Mouse (Mus musculus): Measurements from ENCODE around the gene Gprc6a. TPM values are rescaled to one million over a fixed set of nuclear protein-coding genes. Genes with fewer than 3 reads are reported as not detected.

The Gprc6a gene
- polyA plus RNA-seq, 1 experiment: not detected

- Histone ChIP-seq H3K4me3 (ENCODE audit: extremely low read depth, insufficient read depth, insufficient read length) (no peak overlapping the region), H3K27ac (ENCODE audit: insufficient read depth, low read length) (no peak overlapping the region), H3K4me1 (ENCODE audit: control insufficient read depth, insufficient read depth, insufficient read length) (no peaks in the 10 kb centered on the region), H3K36me3 (ENCODE audit: control insufficient read depth, insufficient read depth, low read length) (no peaks in the 10 kb centered on the region), H3K27me3 (ENCODE audit: control insufficient read depth, insufficient read depth, low read length) (no peaks in the 10 kb centered on the region)
- TF ChIP-seq POLR2A (IDR thresholded peaks at IDR 0.05; ENCODE audit: low read depth, low read length) (no peak), CTCF (IDR thresholded peaks at IDR 0.05; ENCODE audit: extremely low read depth, insufficient read depth, insufficient read length, insufficient replicate concordance) (no peak)
- no peak for DNase-seq (ENCODE audit: low read depth in 1 of 2, low spot score in 2 of 2)
Observed at GRCm38 (mm10) chr10:51584919-51585318, 46.3 kb downstream of the Gprc6a start.

- no peaks in the 10 kb centered on the region for H3K36me3 ChIP-seq (ENCODE audit: control insufficient read depth, insufficient read depth, low read length)
- H3K4me3 ChIP-seq (ENCODE audit: extremely low read depth, insufficient read depth, insufficient read length): no peak overlapping the region
- H3K4me1 ChIP-seq (ENCODE audit: control insufficient read depth, insufficient read depth, insufficient read length): no peaks in the 10 kb centered on the region
- no peak overlapping the region for H3K27ac ChIP-seq (ENCODE audit: insufficient read depth, low read length)
- no peak for TF ChIP-seq POLR2A (IDR thresholded peaks at IDR 0.05; ENCODE audit: low read depth, low read length)
- TF ChIP-seq CTCF (IDR thresholded peaks at IDR 0.05; ENCODE audit: extremely low read depth, insufficient read depth, insufficient read length, insufficient replicate concordance): no peak
- H3K27me3 ChIP-seq (ENCODE audit: control insufficient read depth, insufficient read depth, low read length): no peaks in the 10 kb centered on the region
- 11% methylated on average over 1 of the region's 1 CpGs for WGBS
- DNase-seq (ENCODE audit: low read depth in 1 of 2, low spot score in 2 of 2): no peak
Observed at GRCm38 (mm10) chr10:51584378-51584777, 46.9 kb downstream of the Gprc6a start.

DNA sequence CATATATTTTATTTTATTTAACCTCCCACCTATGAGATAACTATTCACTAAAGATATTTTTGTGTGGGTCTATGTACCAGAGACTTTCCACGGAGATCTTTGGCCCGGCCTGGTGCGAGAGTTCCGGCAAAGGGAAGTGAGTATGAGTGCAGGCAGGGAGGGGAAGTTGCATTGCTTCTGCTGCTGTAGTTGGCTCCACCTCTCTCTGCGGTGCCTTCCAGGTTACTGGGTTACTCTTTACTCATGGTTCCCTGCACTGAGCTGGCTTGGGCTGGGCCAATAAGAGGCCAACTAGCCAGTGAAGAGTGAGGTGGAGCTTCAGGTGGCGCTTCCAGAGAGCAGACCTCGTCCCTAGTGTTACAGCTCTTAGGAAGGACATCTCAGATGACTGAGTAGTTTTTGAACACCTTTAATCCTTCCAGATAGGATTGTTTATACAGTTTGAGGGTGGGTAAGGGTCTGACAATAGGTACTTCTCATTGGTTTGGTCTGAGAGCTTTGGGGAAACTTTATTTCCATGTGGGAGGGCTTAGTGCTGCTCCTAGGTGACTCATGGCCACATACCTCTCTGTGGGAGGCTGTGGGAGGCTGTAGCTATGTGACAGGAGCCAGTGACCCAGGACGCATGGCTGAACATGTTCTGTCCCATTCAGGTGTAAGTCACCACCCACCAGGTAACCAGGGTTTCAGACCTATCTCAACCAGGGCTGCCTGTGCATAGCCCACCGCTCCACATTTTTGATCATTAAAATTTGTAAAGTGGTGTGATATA lies 59.9 kb downstream of the Gprc6a start:
- H3K27ac ChIP-seq (ENCODE audit: insufficient read depth, low read length): no peak overlapping the region
- TF ChIP-seq POLR2A (IDR thresholded peaks at IDR 0.05; ENCODE audit: low read depth, low read length) (no peak), CTCF (IDR thresholded peaks at IDR 0.05; ENCODE audit: extremely low read depth, insufficient read depth, insufficient read length, insufficient replicate concordance) (no peak)
- no peaks in the 10 kb centered on the region for H3K4me1 ChIP-seq (ENCODE audit: control insufficient read depth, insufficient read depth, insufficient read length)
- H3K4me3 ChIP-seq (ENCODE audit: extremely low read depth, insufficient read depth, insufficient read length): no peak overlapping the region
- no peak for DNase-seq (ENCODE audit: low read depth in 1 of 2, low spot score in 2 of 2)
- H3K36me3 ChIP-seq (ENCODE audit: control insufficient read depth, insufficient read depth, low read length): no peaks in the 10 kb centered on the region
- WGBS: 40% methylated on average over 9 of the region's 9 CpGs
- no peaks in the 10 kb centered on the region for H3K27me3 ChIP-seq (ENCODE audit: control insufficient read depth, insufficient read depth, low read length)

Other genes with a start within 250 kb of the Gprc6a start
- 8.4 and 8.7 TPM in 2 replicates for gene Gm49339, start 150.8 kb downstream of the Gprc6a start, polyA plus RNA-seq (2012; rRNA removed)
- gene Lilr4b, start 150.8 kb downstream of the Gprc6a start, polyA plus RNA-seq (2012; rRNA removed): 3.8 and 4.1 TPM in 2 replicates
- gene Lilrb4a, start 140.5 kb downstream of the Gprc6a start, polyA plus RNA-seq (2012; rRNA removed): 4.1 and 4.8 TPM in 2 replicates
- gene Fam162b, start 40.9 kb downstream of the Gprc6a start, polyA plus RNA-seq (2012; rRNA removed): not detected in 2 replicates
- not detected in 2 replicates for gene Rfx6, start 46.3 kb upstream of the Gprc6a start, polyA plus RNA-seq (2012; rRNA removed)